Mouse (Mus musculus) 3134 (cell line): Measurements from ENCODE around the gene Gm26602.
A peak's percentile ranks its signal among the peaks of the same experiment; 100 is the strongest.

Experiments
- DNase-seq: peaks from one replicate; pipeline ENCODE4 v3.0.0-alpha.2; 2011; ENCODE audit warnings: low spot score; ENCODE audit not compliant: insufficient read length; ENCODE audit errors: extremely low read depth

Gene Gm26602

DNA sequence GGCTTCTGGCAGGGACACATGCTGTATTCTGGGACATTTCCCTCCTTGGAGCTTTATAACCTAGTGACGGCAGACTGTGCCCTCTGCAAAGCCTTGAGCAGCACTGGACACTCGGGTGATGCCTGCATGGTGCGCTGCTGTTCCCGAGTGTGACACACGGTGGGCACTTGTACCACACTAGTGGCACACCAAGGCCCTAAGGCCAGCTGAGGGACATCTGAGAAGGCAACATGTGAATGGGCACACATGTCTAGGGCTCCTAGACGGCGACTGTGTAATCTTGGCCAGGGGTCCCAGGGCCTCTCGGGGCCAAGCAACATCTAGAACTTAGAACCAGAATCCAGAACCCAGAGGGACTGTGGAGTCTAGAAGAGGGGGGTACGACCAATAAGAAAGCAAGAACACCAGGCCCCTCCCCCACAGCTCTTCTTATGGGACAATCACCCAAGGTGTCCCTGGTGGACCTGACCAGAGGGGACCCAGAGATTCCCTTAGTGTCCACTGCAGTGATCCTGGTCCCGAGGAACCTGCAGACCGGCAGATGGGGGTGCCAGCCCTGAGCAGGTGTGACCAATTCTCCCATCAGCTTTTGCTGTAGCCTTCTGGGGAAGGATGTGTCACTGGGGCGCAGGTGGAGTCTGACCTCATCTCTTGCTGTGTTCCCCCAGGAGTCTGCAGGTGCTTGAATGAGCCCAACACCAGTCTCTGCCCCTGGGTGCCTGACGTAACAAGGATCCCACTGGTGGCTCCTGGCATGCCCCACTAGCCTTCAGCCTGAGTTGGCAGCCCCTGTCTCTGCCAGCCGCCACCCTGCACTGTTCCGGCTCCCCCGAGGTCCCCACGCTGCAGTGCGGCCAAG lies 19.5 kb downstream of the Gm26602 start:
- no peak for DNase-seq

DNA sequence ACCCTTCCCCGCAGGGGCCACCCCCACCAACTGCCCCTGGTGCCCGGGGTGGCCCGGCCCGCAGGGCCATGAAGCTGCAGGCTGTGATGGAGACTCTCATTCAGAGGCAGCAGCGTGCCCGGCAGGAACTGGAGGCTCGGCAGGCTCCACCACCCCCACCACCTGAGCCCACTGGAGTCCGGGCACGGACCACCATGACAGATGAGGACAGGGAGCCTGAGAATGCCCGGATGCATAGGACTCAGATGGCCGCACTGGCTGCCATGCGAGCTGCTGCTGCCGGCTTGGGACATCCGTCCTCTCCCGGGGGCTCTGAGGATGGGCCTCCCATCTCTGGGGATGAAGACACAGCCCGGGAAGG lies 20.1 kb downstream of the Gm26602 start:
- no peak for DNase-seq

DNA sequence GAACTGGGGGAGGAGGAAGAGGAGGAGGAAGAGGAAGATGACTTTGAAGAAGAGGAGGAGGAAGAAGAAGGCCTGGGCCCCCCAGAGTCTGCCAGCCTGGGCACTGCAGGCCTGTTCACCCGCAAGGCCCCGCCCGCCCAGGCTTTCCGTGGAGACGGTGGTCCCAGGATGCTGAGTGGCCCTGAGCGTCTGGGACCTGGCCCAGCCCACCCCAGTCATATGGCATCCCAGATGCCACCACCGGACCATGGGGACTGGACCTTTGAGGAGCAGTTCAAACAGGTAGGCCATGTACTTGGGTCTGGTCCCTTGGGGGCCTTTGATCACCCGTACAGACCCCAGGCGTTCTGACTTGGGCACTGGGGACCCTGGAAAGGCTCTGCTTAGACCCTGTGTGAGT lies 21.1 kb downstream of the Gm26602 start:
- no peak for DNase-seq

DNA sequence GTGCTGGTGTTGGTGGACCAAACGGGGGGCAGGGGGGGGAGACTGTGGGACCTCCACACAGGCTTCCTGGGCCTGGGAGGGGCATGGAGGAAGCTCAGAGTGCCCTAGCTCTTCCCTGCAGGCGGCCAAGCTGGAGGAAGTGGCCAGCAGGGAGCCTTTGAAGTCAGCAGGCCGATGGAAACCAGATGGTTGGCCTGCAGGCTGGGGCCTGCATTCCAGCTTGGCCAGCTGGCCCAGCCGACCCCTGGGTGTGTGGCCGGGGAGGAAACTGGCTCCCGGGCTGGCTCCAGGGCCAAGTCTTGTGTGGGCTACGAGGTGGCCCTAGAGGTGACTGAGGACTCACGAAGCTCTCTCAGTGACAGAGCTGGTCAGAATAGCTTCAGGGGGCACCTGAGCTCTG lies 22.1 kb downstream of the Gm26602 start:
- DNase-seq, result peak; percentile 42

DNA sequence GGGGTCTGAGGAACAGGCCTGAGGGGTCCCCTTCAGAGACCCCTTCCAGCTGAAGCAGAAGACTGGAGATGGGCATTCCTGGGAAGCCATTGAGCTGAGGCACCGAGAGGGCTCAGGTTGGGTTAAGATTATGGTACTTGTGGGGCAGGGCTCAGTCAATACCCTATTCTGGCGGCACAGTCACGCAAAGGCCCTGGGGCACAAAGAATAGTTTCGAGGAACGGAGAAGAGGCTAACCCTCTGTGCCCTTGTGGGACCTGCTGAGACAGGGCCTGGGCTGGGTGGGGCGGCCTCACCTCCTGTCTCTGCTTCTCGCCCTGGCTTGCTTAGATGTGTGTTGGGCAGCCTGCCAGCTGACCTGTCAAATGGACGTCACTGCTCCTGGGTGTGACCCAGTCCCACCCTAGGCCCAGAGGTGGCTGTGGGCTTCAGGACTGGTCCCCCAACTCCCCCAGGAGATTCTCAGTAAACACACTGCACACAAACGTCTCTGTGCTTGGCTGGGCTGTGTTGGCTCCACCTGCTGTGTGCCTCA lies 22.6 kb downstream of the Gm26602 start:
- DNase-seq, result no peak

DNA sequence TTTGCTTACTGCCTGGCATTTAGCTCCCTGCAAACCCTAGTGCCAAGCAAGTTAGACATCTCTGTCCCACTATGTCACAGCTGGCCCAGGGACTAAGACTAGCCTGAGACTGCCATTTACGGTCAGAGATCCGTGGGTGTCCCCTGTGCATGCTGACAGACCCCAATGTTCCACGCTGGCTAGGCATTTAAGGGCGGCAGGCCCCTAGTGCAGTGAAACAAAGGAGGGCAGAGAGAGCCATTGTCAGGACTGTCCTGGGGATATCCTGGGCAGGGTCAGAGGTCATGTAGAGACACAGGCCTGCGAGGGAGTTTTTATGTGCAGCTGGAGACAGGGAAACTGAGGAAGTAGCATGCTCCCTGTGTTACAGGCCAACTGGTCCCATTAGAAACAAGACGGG lies 23.2 kb downstream of the Gm26602 start:
- DNase-seq, result no peak

DNA sequence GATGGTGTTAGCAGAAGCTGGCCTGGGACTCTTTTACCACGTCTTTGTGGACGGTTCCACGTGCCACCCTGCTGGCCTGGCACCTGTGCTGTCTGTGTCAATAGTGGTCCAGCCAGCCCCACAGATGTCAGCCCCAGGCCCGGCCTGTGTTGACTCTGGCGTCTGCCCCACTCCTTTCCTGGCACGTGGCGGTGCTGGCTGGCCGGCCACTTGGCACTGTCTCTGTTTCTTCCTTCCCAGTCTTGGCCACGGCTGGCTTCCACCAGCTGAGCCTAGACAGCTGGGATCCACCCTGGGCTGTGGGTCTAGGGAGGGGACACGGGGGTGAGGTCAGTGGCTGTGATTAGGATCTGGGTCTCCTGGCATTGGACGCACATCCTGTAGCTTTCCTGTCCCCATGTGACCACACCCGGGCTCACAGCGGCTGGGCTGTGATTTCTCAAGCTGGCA lies 23.6 kb downstream of the Gm26602 start:
- DNase-seq, result peak; percentile 86

DNA sequence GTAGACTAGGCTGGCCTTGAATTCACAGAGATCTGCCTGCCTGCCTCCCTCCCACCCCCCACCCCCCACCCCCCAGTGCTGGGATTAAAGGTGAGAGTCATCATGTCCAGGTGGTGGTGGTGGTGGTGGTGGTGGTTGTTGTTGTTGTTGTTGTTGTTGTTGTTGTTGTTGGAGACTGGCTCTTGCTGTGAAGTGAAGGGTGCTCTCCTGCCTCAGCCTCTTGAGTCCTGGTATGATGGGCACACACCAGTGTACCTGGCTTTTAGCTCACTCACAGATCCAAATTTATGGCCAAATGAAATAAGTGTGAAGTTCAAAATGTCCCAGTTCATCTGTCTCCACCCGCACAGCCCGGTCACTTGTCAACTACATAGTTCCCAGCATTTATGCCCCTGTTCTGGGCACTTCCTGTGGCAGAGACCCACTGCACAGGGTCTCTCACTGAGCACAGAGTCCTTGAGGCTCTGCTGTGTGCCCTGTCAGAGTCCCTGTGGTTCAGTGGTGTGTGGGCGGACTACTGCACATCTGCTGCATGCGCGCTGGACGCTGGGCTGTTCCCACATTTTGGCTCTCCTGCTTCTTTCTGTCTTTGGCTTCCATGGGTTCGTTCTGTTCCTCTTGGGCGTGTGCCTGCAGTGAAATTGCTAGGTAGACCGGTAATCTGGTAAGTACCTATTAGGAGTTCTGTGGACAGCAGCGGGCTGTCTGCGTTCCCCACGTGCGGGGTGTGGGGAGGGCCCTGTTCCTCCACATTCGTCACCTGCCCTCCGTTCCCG lies 24.3 kb downstream of the Gm26602 start:
- DNase-seq, result no peak

DNA sequence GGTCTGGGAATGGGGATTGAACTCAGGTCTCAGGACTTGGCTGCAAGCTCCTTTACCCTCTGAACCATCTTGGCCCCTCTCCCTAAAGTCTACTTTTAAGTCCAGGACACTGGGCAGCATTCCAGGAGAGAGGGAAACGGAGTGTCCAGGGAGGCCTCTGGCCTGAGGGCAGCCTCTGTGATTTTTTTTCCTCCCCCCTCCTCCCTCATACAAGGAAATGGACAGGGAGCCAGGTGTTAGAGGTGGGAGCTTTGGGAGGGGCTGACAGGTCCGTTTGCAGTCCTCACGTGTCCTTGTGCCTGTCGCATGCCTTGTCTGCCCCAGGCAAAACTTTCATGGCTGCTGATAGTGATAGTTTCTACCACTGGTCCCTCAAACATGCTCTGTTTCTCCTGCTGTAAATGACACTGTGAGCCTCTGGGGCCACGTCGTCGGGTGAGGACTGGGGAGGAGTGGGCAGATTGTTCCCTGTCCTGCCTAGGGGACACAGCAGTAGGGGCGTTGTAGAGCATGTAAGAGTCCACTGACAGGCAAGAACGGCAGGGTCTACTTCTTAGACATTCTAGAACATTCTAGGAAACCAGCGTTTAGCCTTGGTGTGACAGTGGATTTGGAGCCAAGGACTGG lies 25.7 kb downstream of the Gm26602 start:
- no peak for DNase-seq

DNA sequence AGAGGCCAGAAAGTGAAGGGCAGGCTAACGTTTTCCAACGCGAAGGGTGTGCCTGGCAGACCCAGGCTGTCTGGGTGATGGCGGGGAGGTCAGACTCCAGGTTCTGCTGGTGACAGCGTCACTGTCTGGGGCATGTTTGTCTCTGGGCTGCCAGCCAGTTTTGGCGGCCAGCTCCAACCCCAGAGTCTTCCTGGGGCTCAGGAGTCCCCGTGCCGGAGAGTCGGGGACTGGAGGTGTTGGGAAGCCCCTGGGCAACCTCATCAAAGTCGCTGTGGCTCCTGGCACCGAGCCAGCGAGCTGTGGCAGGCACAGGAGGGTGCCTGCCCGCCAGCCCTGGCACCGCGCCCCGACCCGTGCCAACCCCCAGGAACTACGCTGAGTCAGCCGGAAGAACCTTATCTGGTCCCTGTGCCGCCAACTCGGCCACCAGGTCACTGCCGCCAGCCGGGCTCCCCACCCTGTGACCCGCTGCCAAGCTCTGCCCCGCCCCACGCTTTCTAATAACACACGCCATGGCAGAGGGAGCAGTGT lies 26.3 kb downstream of the Gm26602 start:
- DNase-seq, result peak; percentile 91

DNA sequence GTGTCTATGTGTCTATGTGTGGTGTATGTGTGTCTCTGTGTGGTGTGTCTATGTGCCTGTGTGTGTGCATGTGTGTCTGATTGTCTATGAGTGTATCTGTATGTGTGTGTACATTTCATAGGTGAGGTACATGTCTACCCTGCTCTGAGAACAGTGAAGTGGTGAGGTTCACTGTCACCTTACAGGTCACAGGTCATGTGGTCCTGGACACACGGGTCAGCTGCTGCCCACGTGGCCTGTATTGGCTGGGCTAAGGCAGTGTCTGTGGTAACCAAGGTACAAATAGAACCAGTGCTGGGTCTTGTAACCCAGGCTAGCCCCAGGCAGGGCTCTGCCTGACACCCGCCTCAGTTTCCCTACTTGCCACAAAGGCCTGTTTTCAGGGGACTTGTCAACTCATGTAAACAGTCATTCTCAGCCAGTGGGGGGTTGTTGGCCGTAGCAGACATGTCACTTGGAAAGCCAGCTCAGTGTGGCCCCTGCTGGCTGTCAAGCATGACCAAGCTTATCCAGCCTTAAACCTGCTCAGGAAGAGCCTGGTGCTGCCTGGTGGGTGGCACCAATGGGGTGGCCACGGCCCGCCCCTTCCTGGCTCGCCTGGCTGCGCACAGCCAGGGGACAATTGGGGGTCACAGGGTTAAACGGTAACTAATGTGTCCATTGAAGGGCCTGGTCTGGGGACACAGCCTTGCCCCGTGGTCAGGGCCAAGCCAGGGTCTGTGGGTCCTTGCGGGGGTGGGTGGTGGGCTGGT lies 27.3 kb downstream of the Gm26602 start:
- no peak for DNase-seq

DNA sequence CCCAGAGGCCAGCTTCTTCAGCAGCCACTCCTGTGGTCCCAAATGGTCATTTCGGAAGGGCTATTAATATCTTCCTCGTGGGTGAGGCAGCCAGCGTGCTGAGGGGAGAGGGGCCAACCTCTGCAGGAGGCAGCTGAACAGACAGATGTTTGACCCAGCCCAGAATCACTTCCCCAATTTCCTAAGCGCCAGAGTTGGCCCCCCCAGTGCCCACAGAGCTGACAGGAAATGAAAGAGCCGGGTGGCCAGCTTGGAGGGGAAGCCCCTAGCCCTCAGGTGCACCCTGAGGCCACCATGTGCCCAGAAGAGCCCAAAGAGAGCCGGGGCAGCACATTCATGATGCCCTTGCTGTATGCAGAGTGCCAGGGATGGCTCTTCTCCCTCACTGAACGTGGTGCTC lies 30.1 kb downstream of the Gm26602 start:
- DNase-seq, result no peak

DNA sequence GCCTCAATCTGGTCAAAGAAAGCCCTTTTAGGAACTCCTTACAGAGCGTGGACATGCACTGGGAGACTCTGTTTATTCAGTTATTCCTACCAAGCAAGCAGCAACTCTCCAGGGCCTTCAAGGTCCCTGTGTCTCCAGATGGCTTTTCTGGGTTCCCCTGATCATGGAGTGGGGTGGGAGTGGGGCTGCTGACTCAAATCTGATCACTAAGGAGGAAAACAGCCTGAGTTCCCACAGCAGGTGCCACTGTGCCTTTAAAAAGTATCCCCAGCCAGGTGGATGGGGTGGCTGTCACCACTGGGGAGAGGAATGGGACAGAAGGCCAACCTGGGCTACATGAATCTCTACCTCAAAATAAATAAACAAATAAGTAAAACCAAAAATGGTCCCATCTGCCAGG lies 32.3 kb downstream of the Gm26602 start:
- DNase-seq, result no peak

DNA sequence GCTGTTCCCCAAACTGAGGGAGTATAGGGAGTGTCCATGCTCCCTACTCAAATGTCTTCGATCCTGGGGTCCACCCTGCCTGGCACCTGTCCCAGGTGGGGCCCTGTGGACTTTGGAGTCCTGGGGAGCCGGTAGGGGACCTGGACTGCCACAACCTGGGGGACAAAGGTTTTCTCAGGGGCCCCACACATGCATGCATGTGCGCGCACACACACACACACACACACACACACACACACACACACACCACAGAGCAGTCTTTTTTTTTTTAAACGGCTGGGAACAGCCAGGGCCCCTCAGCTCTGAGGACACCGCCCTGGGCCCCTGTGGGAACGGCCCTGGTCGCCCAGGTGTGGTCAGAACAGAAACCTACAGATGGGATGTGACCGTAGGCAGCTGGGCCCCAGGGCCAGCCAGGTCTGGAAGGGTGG lies 32.8 kb downstream of the Gm26602 start:
- no peak for DNase-seq

DNA sequence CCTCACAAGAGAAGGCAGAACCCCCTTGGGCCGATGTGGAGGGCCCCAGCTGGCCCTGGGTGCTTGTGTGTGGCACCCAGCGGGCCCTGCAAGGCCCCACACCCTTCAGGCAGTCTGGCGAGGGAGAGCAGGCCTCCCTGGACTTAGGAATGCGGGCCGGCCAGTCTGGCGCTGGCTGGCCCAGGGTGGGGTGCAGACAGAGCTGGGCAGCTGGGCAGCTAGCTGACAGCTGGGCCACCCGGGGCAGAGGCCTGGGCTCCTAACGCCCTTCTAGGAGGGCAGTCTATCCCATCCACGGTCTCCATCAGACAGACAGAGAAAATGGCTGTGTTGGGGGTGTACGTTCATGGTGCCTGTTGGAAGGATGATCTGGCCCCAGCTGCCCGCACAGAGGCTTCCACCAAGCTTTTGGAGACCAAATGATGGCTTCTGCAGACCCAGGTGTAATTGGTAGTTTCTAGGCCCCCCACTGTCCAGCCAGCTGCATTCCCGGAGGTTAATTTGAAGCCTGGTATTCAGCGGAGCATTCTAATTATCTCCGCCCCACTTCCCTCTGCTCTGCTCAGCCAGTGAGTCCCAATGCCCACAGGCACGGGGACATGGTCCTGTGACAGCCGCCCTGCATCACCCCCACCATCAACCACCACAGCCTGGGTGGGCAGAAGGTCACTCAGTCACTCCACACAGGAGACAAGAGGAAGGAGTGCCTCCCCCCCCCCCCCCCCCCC lies 35.0 kb downstream of the Gm26602 start:
- no peak for DNase-seq

DNA sequence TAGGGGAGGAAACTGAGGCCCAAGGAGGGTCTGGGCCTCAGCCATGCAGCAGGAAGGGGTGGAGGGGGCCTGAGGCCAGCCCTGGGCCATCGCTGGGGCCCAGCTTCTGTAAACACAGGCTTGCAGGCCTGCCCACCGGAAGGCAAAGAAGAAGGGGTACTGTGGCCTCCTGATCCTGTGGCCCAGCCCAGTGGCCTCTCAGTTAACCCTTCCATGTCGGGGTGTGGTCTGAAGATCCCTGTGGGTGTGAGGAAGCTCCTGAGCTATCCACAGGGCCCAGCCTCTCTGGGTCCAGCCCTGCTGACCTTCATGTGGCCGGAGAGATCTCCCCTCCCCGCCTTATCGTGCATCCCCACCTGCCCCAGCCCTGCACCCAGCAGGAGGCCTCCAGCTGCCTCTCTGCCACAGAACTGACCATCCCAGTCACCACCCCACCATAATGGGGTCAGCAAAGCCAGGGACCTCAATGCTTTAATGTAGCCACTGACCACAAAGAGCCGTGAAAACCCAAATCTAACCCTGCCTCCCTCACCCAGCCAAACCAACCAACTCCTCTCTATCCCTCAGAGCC lies 36.2 kb downstream of the Gm26602 start:
- no peak for DNase-seq

DNA sequence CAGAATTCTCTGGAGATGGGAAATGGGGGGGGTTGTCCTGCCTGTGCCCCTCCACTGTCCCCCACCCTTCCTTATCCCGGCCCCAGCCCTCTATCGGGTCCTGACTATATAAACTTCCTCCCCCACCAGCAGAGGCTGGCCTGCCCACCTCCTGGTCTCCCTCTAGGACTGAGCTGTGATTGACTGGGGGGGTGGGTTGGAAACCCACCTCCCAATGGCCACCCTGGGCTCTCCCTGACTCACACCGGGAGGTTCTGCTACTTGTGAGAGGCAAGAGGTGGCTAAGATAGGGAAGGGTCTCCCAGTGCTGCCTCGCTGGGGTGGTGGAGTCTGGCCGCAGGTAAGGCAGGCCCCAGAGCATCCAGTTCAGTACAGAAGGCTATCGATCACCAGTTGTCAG lies 36.8 kb downstream of the Gm26602 start:
- no peak for DNase-seq

DNA sequence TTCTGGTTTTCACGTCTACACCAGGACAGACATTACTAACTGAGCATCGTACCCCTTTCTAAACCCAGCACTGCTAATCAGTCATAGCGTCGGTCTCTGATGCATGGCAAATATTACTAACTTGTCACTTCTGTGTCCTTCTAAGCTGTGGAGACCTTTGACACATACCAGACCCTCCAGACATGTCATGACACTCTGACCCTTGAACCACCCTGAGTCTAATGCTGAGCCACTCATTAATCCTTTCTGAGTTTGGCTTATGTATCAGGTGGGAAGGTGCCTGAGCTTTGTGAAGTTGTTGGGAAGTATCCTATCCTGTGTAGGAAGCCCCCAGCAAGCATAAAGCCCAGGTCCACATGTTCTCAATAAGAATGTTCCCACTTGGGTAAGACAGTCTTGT lies 39.2 kb downstream of the Gm26602 start:
- no peak for DNase-seq

DNA sequence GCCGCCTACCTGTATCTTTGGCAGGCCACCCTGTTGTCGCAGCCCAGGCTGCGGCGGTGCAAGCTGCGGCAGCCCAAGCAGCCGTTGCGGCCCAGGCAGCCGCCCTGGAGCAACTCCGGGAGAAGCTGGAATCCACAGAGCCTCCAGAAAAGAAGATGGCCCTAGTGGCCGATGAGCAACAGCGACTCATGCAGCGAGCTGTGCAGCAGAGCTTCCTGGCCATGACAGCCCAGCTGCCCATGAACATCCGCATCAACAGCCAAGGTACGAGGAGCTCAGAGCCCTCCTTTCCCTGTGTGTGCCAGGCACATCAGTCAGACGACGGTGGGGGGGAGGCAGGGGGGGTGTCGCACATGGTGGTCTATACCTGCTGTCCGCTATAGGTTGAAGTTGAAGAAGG lies 40.0 kb downstream of the Gm26602 start:
- peak; percentile 68 for DNase-seq
